Comparison of ENCODE assay signal across 8 mouse cellular contexts in the genomic region with DNA sequence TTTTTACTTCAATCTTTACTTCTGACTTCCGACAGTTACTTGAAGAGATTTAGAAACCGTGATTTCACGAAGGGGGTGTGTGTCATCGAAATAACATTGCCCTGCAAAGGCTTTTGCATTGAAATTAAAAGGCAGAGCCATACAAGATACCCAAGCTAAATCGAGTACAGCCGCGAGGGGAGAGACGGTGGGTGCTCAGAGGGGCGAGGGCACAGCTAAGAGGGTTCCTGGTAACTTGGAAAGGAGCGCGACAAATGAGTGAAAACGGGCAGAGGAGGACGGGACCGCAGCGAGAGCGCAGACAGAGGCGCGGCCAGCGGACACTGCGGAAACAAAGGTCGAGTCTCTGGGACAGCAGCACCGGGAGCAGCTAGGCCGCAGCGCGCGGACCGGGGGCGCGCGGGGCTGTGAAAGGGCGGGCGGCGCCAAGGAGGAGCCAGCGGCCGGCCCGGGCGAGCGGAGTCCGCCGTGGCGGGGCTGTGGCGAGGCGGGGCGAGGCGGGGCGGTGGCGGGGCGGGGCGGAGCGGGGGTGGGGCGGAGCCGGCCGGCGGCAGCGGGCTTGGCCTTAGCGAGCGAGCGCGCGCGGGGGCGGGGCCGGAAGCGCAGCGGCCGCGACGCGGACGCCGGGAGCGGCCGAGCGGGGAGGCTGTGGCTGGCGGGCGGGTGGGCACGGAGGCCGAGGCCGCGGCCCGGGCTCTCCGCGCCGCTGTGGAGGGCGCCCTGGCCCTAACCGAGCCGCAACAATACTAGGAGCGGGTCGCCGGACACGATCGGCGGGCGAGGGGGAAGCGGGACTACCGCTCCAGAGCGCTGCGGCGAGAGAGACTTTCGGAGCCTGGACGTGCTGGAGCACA. TPM values are rescaled to one million over a fixed set of nuclear protein-coding genes. Genes with fewer than 3 reads are reported as not detected.
DNase-seq lines count a peak whose midpoint lies in the region; ATAC-seq lines count a peak whose summit lies in the region.

Gene Arhgef11 (plus strand): TSS at position 603 of the 854 bp plus-strand sequence.

- no peaks in the 10 kb centered on the region for H3K9me3 ChIP-seq in hindbrain, embryonic 11.5 days (ENCODE audit: control insufficient read depth, low read length)

- H3K36me3 ChIP-seq in hindbrain, embryonic 11.5 days (ENCODE audit: control insufficient read depth, insufficient read depth, low read length): no peaks in the 10 kb centered on the region

- no peaks in the 10 kb centered on the region for H3K27me3 ChIP-seq in hindbrain, embryonic 11.5 days (ENCODE audit: control insufficient read depth, insufficient read depth, low read length)

- 2% methylated on average over 57 of the region's 101 CpGs for WGBS in hindbrain, embryonic 11.5 days

- H3K9ac ChIP-seq in hindbrain, embryonic 11.5 days (ENCODE audit: low read depth, low read length): peak within 1 kb of the TSS; percentile 87

- H3K4me2 ChIP-seq in hindbrain, embryonic 11.5 days (replicated peaks; ENCODE audit: low read depth, low read length): peak within 1 kb of the TSS; percentile 93

- H3K4me3 ChIP-seq in hindbrain, embryonic 11.5 days (ENCODE audit: low read depth, low read length): peak within 1 kb of the TSS; percentile 67

- peak within 1 kb of the TSS; percentile 86 for H3K27ac ChIP-seq in hindbrain, embryonic 11.5 days (ENCODE audit: low read depth, low read length)

- H3K4me1 ChIP-seq in hindbrain, embryonic 11.5 days (replicated peaks; ENCODE audit: control insufficient read depth, insufficient read depth, low read length): peaks cover 6% of the 10 kb centered on the region; the same call in 1 of the 2 replicates

- peak; percentile 91 for DNase-seq in Muller cell, postnatal 12 days (ENCODE audit: inconsistent ontology term)
- peak; percentile 85 for DNase-seq in cerebellum, adult 9-11 months
- peak; percentile 33 to 72 for DNase-seq in frontal cortex, postnatal 10 days (ENCODE audit: low spot score in 2 of 2)
- DNase-seq in hindbrain, embryonic 11.5 days (ENCODE audit: low spot score): peak; percentile 91
- DNase-seq in layer of hippocampus, postnatal 25 days (ENCODE audit: extremely low spot score in 1 of 2, low spot score in 1 of 2): peak; percentile 59 to 69
- DNase-seq in lung, postnatal 14 days: peak; percentile 82
- peak; percentile 66 for DNase-seq in retina, adult 2 months (ENCODE audit: low read depth, low spot score)
- peak; percentile 77 to 79 for DNase-seq in thymus, postnatal 36 days

- ATAC-seq in hindbrain, embryonic 11.5 days (ENCODE audit: low FRiP score): peak; percentile 90

RNA-seq across cellular contexts. Expression of gene Arhgef11, which starts in this region (rescaled TPM):
- polyA plus RNA-seq in hindbrain, embryonic 11.5 days (2014; fragmentation: Nextera tagmentation; extraction: Ambion mirVana): 13.7 and 18.6 TPM in 2 replicates
- 10 to 100 TPM; 58.5 to 66.4 TPM for total RNA-seq in layer of hippocampus, postnatal 25 days (2021)

Comparison
In these comparisons a context has a peak if more than half of its experiments do, and no peak if none do; other contexts are left out.
1. Peak in every context shown above with its lines: DNase-seq, ATAC-seq, H3K4me3 ChIP-seq and H3K27ac ChIP-seq.